ENCODE assay signal across 8 mouse cellular contexts in genomic region chr9:106170556-106171345, GRCm38 (mm10). TPM values are rescaled to one million over a fixed set of nuclear protein-coding genes. Genes with fewer than 3 reads are reported as not detected.
A peak's percentile ranks its signal among the peaks of the same experiment; 100 is the strongest.
DNase-seq lines count a peak whose midpoint lies in the region; ATAC-seq and TF ChIP-seq lines count a peak whose summit lies in the region.

Gene Wdr82, plus strand, starts transcription at chr9:106170928.

- no peaks in the 10 kb centered on the region for H3K36me3 ChIP-seq in heart, embryonic 10.5 days
- H3K36me3 ChIP-seq in kidney, embryonic 16.5 days (ENCODE audit: insufficient read depth, low read length), result no peaks in the 10 kb centered on the region
- H3K36me3 ChIP-seq in liver, adult 2 months (ENCODE audit: control insufficient read depth, insufficient read depth, low read length), result no peaks in the 10 kb centered on the region
- no peaks in the 10 kb centered on the region for H3K36me3 ChIP-seq in myocyte (ENCODE audit: control insufficient read depth, insufficient read depth)
- no peaks in the 10 kb centered on the region for H3K36me3 ChIP-seq in splenic B cell, adult 2 months (ENCODE audit: control insufficient read depth, insufficient read depth, low read length, poor library complexity, severe bottlenecking)

- H3K27ac ChIP-seq in bone marrow macrophage, adult 2 months (ENCODE audit: insufficient read depth, low read depth, low read length), result peak within 1 kb of the TSS; percentile 88
- H3K27ac ChIP-seq in embryonic fibroblast, embryonic 13.5 days (ENCODE audit: insufficient read depth, low read length), result peak within 1 kb of the TSS; percentile 76
- peak within 1 kb of the TSS; percentile 96 for H3K27ac ChIP-seq in heart, embryonic 10.5 days
- H3K27ac ChIP-seq in kidney, embryonic 16.5 days (ENCODE audit: low read length), result peak within 1 kb of the TSS; percentile 98
- H3K27ac ChIP-seq in liver, adult 2 months (replicated peaks; ENCODE audit: insufficient read depth, low read depth, low read length), result peak within 1 kb of the TSS; percentile 97

- TF ChIP-seq CTCF in bone marrow macrophage, adult 2 months (IDR thresholded peaks at IDR 0.05; ENCODE audit: low read depth, low read length), result no peak
- TF ChIP-seq CTCF in embryonic fibroblast, embryonic 13.5 days (IDR thresholded peaks at IDR 0.05; ENCODE audit: borderline replicate concordance, insufficient read depth, low read length), result no peak
- TF ChIP-seq CTCF in liver, adult 2 months (IDR thresholded peaks at IDR 0.05; ENCODE audit: low read depth, low read length), result no peak

- peak within 1 kb of the TSS; percentile 86 for H3K4me2 ChIP-seq in kidney, embryonic 16.5 days (replicated peaks; ENCODE audit: low read depth, low read length)
- H3K4me2 ChIP-seq in myocyte (ENCODE audit: low read depth), result peak within 1 kb of the TSS; percentile 84

- peak; percentile 96 for DNase-seq in A20 (ENCODE audit: low read depth, low spot score)
- peak; percentile 97 for DNase-seq in heart, embryonic 10.5 days (ENCODE audit: low spot score)
- peak; percentile 73 for DNase-seq in liver, adult 2 months (ENCODE audit: extremely low read depth, low read depth, low spot score)
- DNase-seq in splenic B cell, adult 2 months (ENCODE audit: low read depth, low spot score), result peak; percentile 95

- TF ChIP-seq POLR2A in bone marrow macrophage, adult 2 months (IDR thresholded peaks at IDR 0.05; ENCODE audit: borderline replicate concordance, low read depth, low read length), result no peak
- peak; percentile 93 for TF ChIP-seq POLR2A in embryonic fibroblast, embryonic 13.5 days (IDR thresholded peaks at IDR 0.05; ENCODE audit: low read depth, low read length)
- TF ChIP-seq POLR2A in liver, adult 2 months (IDR thresholded peaks at IDR 0.05; ENCODE audit: extremely low read depth, insufficient read depth, low read length), result peak; percentile 92
- TF ChIP-seq POLR2A in myocyte (IDR thresholded peaks at IDR 0.05; ENCODE audit: insufficient read length, low read depth), result peak; percentile 78

- no peaks in the 10 kb centered on the region for H3K27me3 ChIP-seq in heart, embryonic 10.5 days (ENCODE audit: insufficient read depth, poor library complexity, severe bottlenecking)
- H3K27me3 ChIP-seq in kidney, embryonic 16.5 days (ENCODE audit: insufficient read depth, low read length), result no peaks in the 10 kb centered on the region
- H3K27me3 ChIP-seq in liver, adult 2 months (ENCODE audit: control insufficient read depth, insufficient read depth, low read length), result no peaks in the 10 kb centered on the region
- H3K27me3 ChIP-seq in myocyte (ENCODE audit: control insufficient read depth, insufficient read depth, insufficient read length), result no peaks in the 10 kb centered on the region
- no peaks in the 10 kb centered on the region for H3K27me3 ChIP-seq in splenic B cell, adult 2 months (ENCODE audit: control insufficient read depth, insufficient read depth, low read length, poor library complexity, severe bottlenecking)

- H3K9me3 ChIP-seq in heart, embryonic 10.5 days, result no peaks in the 10 kb centered on the region
- H3K9me3 ChIP-seq in kidney, embryonic 16.5 days (ENCODE audit: low read length), result no peaks in the 10 kb centered on the region

- ATAC-seq in kidney, embryonic 16.5 days (ENCODE audit: low FRiP score, low TSS enrichment), result peak; percentile 93

- peak within 1 kb of the TSS; percentile 97 for H3ac ChIP-seq in myocyte (ENCODE audit: control insufficient read depth, insufficient read length)

- WGBS in heart, embryonic 10.5 days, result under 1% methylated on average over 80 of the region's 81 CpGs
- WGBS in kidney, embryonic 16.5 days, result under 1% methylated on average over 68 of the region's 81 CpGs
- WGBS in liver, adult 2 months, result under 1% methylated on average over 79 of the region's 81 CpGs

- peaks cover 17% of the 10 kb centered on the region for H3K4me1 ChIP-seq in bone marrow macrophage, adult 2 months (ENCODE audit: control insufficient read depth, insufficient read depth, low read length)
- H3K4me1 ChIP-seq in embryonic fibroblast, embryonic 13.5 days (ENCODE audit: control insufficient read depth, insufficient read depth, low read length), result peaks cover 7% of the 10 kb centered on the region
- H3K4me1 ChIP-seq in heart, embryonic 10.5 days, result peaks cover 23% of the 10 kb centered on the region
- peaks cover 34% of the 10 kb centered on the region for H3K4me1 ChIP-seq in kidney, embryonic 16.5 days (ENCODE audit: insufficient read depth, low read length)
- peaks cover 14% of the 10 kb centered on the region for H3K4me1 ChIP-seq in liver, adult 2 months (ENCODE audit: control insufficient read depth, insufficient read depth, low read length)

- peak within 1 kb of the TSS; percentile 94 for H3K9ac ChIP-seq in kidney, embryonic 16.5 days (replicated peaks; ENCODE audit: low read length)
- peak within 1 kb of the TSS; percentile 98 for H3K9ac ChIP-seq in liver, adult 2 months (ENCODE audit: low read depth, low read length)

- peak within 1 kb of the TSS; percentile 99 for H3K4me3 ChIP-seq in bone marrow macrophage, adult 2 months (ENCODE audit: insufficient read depth, low read length)
- peak within 1 kb of the TSS; percentile 87 for H3K4me3 ChIP-seq in embryonic fibroblast, embryonic 13.5 days (ENCODE audit: insufficient read depth, low read length)
- peak within 1 kb of the TSS; percentile 78 for H3K4me3 ChIP-seq in heart, embryonic 10.5 days
- peak within 1 kb of the TSS; percentile 99 for H3K4me3 ChIP-seq in kidney, embryonic 16.5 days (ENCODE audit: low read length)
- H3K4me3 ChIP-seq in liver, adult 2 months (ENCODE audit: insufficient read depth, low read depth, low read length), result peak within 1 kb of the TSS; percentile 95
- peak within 1 kb of the TSS; percentile 95 for H3K4me3 ChIP-seq in myocyte

- H3K79me2 ChIP-seq in liver, adult 2 months (ENCODE audit: control insufficient read depth, insufficient read depth, low read length), result peaks cover 12% of the 10 kb centered on the region
- peaks cover 48% of the 10 kb centered on the region for H3K79me2 ChIP-seq in myocyte (ENCODE audit: control insufficient read depth, insufficient read depth)

TF ChIP-seq in myocyte, 11 proteins besides CTCF, POLR2A, EP300 and RAD21:
- peak; percentile 85 for TF ChIP-seq POLR2AphosphoS2 (IDR thresholded peaks at IDR 0.05; ENCODE audit: insufficient read length, low read depth)
- TF ChIP-seq TCF12 (IDR thresholded peaks at IDR 0.05; ENCODE audit: insufficient read depth, poor library complexity, severe bottlenecking), result no peak

RNA-seq across cellular contexts. Expression of gene Wdr82, which starts in this region (rescaled TPM):
- polyA plus RNA-seq in bone marrow macrophage, adult 2 months (2012; ENCODE audit: insufficient read depth, insufficient read length, missing spikeins), result 30.8 and 37.0 TPM in 2 replicates
- polyA plus RNA-seq in embryonic fibroblast, embryonic 13.5 days (2011; ENCODE audit: insufficient read length, low read depth, missing spikeins), result 94.0 and 120 TPM in 2 replicates
- 21.6 and 25.5 TPM in 2 replicates for polyA plus RNA-seq in heart, embryonic 10.5 days (2016; fragmentation: Nextera tagmentation; extraction: Ambion mirVana)
- polyA plus RNA-seq in kidney, embryonic 16.5 days (2015; fragmentation: Nextera tagmentation; extraction: Ambion mirVana), result 20.7 and 20.8 TPM in 2 replicates
- 36.3 and 40.7 TPM in 2 replicates for total RNA-seq in liver, adult 2 months (2014; rRNA removed)
- polyA plus RNA-seq in liver, adult 2 months (2012; rRNA removed), result 23.6 and 25.9 TPM in 2 replicates
- 29.5 TPM for polyA plus RNA-seq in myocyte (2012; fragmentation: generic; extraction: Trizol)

Comparison
In these comparisons a context has a peak if more than half of its experiments do, and no peak if none do; other contexts are left out.
1. Peak in every context shown above with its lines: DNase-seq, ATAC-seq, H3K4me3 ChIP-seq and H3K27ac ChIP-seq.